Mouse (Mus musculus) liver, postnatal 0 days (tissue): ENCODE measurements around the gene Mme.

Source experiments
- CTCF ChIP-seq: sonication (generic); IDR thresholded peaks from 2 replicates; pipeline ENCODE4 v1.5.1; 2016; ENCODE audit warnings: antibody characterized with exemption, low read depth
- EP300 ChIP-seq: IDR thresholded peaks from 2 replicates; pipeline ENCODE4 v1.6.1; 2016; ENCODE audit warnings: antibody characterized with exemption, low read depth, mild to moderate bottlenecking

- TF ChIP-seq CTCF (no peak), EP300 (no peak)
Observed at GRCm38 (mm10) chr3:63350704-63351103, 109.4 kb downstream of the Mme start.
